Mouse (Mus musculus) heart, adult 10 weeks (tissue): ENCODE results near the gene Mup6. TPM values are rescaled to one million over a fixed set of nuclear protein-coding genes. Genes with fewer than 3 reads are reported as not detected.

Experiments used
- polyA plus RNA-seq: library from polyadenylated mRNA; stranded (reverse); fragments of 350-450 nt; fragmentation: Illumina TruSeq; extraction: RNeasy Lipid Tissue Mini Kit (QIAGEN cat#74804); gene quantifications from one replicate; pipeline ENCODE4 v1.2.3, GENCODE M21; 2014; ENCODE audit warnings: low read depth, low replicate concordance

Gene Mup6
- not detected for polyA plus RNA-seq

GRCm38 (mm10) chr4:59963405-59964344, at the start of gene Mup6:
TSS of gene Mup6 (plus strand) at chr4:59964294.

GRCm38 (mm10) chr4:59914608-59915403, 49.3 kb upstream of the Mup6 start, which contains the start of gene Slc46a2:
TSS of gene Slc46a2 (minus strand) at chr4:59915056.

GRCm38 (mm10) chr4:59960610-59961009, 3.5 kb upstream of the Mup6 start, which contains the start of gene Mup4:
TSS of gene Mup4 (minus strand) at chr4:59960710.

Other genes with a start within 250 kb of the Mup6 start
- 11.2 TPM for gene Inip, start 162.7 kb upstream of the Mup6 start, polyA plus RNA-seq
- 4.0 TPM for gene Snx30, start 158.5 kb upstream of the Mup6 start, polyA plus RNA-seq
- gene Slc46a2, start 49.2 kb upstream of the Mup6 start, polyA plus RNA-seq, result 0.39 TPM
- gene Mup4, start 3.6 kb upstream of the Mup6 start, polyA plus RNA-seq, result not detected
- not detected for gene Mup7, start 106.2 kb downstream of the Mup6 start, polyA plus RNA-seq
- not detected for gene Mup2, start 190.0 kb downstream of the Mup6 start, polyA plus RNA-seq